Mouse (Mus musculus) midbrain, embryonic 16.5 days (tissue): ENCODE results near the gene Cacfd1. TPM values are rescaled to one million over a fixed set of nuclear protein-coding genes. Genes with fewer than 3 reads are reported as not detected.

ENCODE experiments used
- ATAC-seq: fragments of 200-750 bp; cut with Nextera tagmentation; 2 replicates; pipeline ENCODE4 v1.8.0; 2017; ENCODE audit warnings: moderate TSS enrichment
- H3K27ac ChIP-seq: fragments of 300-500 bp; sonication (generic); 2 replicates; pipeline ENCODE4 v1.5.1; 2014; ENCODE audit warnings: mild to moderate bottlenecking, low read length, mixed read lengths
- H3K27me3 ChIP-seq: fragments of 300-500 bp; sonication (generic); 2 replicates; pipeline ENCODE4 v1.6.1; 2014; ENCODE audit warnings: low read depth, low read length, mixed read lengths; ENCODE audit not compliant: control insufficient read depth, insufficient read depth
- H3K36me3 ChIP-seq: fragments of 300-500 bp; sonication (generic); 2 replicates; pipeline ENCODE4 v1.6.1; 2014; ENCODE audit warnings: mild to moderate bottlenecking, low read length, moderate library complexity, mixed read lengths; ENCODE audit not compliant: control insufficient read depth, insufficient read depth
- H3K4me1 ChIP-seq: fragments of 300-500 bp; sonication (generic); 2 replicates; pipeline ENCODE4 v1.6.1; 2014; ENCODE audit warnings: mild to moderate bottlenecking, low read length, mixed read lengths; ENCODE audit not compliant: control insufficient read depth, insufficient read depth
- H3K4me2 ChIP-seq: fragments of 300-500 bp; sonication (generic); 2 replicates; pipeline ENCODE4 v1.6.1; 2014; ENCODE audit warnings: mild to moderate bottlenecking, low read length, mixed read lengths
- H3K4me3 ChIP-seq: fragments of 300-500 bp; sonication (generic); 2 replicates; pipeline ENCODE4 v1.5.1; 2014; ENCODE audit warnings: low read depth, mild to moderate bottlenecking, low read length, moderate library complexity, mixed read lengths
- H3K9ac ChIP-seq: fragments of 300-500 bp; sonication (generic); 2 replicates; pipeline ENCODE4 v1.6.1; 2014; ENCODE audit warnings: low read depth, low read length, mixed read lengths
- H3K9me3 ChIP-seq: fragments of 300-500 bp; sonication (generic); replicated peaks from 2 replicates; pipeline ENCODE4 v1.6.1; 2014; ENCODE audit warnings: mild to moderate bottlenecking, low read length, mixed read lengths; ENCODE audit not compliant: control insufficient read depth, poor library complexity, severe bottlenecking
- WGBS: fragments of 180-500 bp; shearing (Covaris S2); extraction: QIAGEN DNeasy Blood & Tissue Kit; methylation state at CpG from one replicate; pipeline ENCODE4 v1.1.7; 2014; 5-methylcytosine and 5-hydroxymethylcytosine counted together
- polyA plus RNA-seq: library from polyadenylated mRNA; unstranded; fragments of >200 nt; fragmentation: Nextera tagmentation; extraction: Ambion mirVana; gene quantifications from 2 replicates; pipeline ENCODE4 v1.2.1, GENCODE M21; 2015

Cacfd1 gene
- polyA plus RNA-seq, 1 experiment from 2014 or later, result 103 TPM

DNA sequence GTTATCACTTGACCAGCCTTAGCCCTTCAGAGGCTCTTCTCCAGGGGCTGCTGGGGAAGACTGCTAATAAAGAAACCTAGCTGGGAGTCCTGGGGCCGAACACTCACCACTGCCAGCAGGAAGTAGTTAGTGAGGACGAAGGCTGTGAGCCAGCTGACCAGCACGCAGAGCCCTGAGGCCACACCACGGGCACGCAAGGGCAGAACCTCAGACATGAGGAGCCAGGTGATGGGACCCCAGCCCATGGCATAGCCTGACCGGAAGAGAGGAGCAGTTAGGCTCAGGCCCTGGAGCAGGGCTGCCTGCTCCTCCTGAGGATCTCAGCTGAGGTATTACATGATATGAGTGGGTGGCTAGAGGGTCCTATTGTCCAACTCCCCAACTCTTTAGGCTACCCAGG lies 12.9 kb downstream of the Cacfd1 start:
- Histone ChIP-seq H3K9me3 (no peaks in the 10 kb centered on the region), H3K9ac (no peak overlapping the region), H3K4me1 (peaks cover 2% of the 10 kb centered on the region; the same call in 1 of the 2 replicates), H3K27ac (no peak overlapping the region), H3K27me3 (no peaks in the 10 kb centered on the region), H3K4me3 (no peak overlapping the region), H3K4me2 (no peak overlapping the region), H3K36me3 (peaks cover 4% of the 10 kb centered on the region; the same call in 1 of the 2 replicates)
- no peak for ATAC-seq
- 88% methylated on average over 6 of the region's 6 CpGs for WGBS

DNA sequence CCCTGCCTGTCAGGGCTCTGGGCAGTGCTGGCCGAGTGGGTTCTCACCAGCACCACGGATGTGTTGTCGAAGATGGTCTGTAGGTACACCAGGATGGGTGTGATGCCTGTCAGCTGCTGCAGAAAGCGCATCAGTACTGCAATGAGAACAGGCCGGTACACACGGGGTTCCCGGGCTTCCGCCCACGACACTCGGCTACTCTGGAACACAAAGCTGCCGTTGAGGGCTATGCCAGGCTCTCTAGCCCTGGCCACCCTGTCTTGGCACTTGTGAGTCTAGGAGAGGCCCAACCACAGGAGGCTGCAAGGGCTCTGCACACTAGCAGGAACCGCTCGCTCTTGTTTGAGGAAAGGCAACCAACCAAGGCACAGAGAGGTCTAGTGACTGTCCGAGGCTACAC lies 14.4 kb downstream of the Cacfd1 start:
- H3K4me2 ChIP-seq, result no peak overlapping the region
- no peaks in the 10 kb centered on the region for H3K27me3 ChIP-seq
- H3K4me1 ChIP-seq, result peaks cover 7% of the 10 kb centered on the region
- no peak overlapping the region for H3K27ac ChIP-seq
- no peak overlapping the region for H3K9ac ChIP-seq
- H3K4me3 ChIP-seq, result no peak overlapping the region
- 92% methylated on average over 14 of the region's 14 CpGs for WGBS
- no peak for ATAC-seq
- H3K9me3 ChIP-seq, result no peaks in the 10 kb centered on the region
- H3K36me3 ChIP-seq, result no peaks in the 10 kb centered on the region

DNA sequence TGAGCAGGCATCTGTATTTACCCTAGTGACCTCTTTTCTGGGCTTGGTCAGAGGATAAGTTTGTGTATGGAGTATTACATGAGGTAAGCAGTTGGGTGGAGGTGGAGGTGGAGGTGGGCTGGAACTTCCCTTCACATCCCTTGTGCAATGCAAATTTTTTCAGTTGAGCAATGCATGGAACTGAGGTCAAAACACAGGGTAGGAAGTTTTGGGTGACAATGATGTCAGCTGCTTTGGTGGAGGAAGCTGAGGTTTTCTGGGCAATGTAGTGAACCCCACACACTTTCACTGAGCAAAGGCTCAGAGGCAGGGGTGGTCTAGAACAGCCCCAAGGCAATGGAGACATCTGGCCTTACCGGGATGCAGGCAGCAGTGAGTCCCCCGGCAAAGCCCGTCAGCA lies 15.8 kb downstream of the Cacfd1 start:
- Histone ChIP-seq H3K9me3 (no peaks in the 10 kb centered on the region), H3K27me3 (no peaks in the 10 kb centered on the region; the same call in 1 of the 2 replicates), H3K4me3 (no peak overlapping the region), H3K4me1 (peaks cover 7% of the 10 kb centered on the region), H3K36me3 (no peaks in the 10 kb centered on the region), H3K4me2 (no peak overlapping the region), H3K9ac (no peak overlapping the region), H3K27ac (no peak overlapping the region)
- no peak for ATAC-seq
- 85% methylated on average over 3 of the region's 3 CpGs for WGBS

DNA sequence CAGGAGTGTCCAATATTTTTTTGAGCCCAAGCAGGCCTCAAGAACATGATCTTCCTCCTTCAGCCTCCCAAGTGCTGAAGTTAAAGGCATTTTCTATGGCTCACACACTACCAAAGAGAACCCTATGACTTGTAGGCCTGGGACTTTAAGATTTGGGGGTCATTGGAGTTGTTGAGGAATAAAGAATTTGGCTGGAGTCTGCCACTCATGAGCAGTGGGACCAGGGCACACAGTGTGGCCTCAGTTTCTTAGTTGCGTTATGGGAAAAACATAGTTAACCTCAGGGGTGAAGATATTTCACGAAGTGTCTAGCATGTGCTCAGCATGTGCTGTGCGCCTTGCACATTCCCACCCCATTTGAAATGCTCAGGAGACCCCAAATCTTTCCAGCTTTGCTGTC lies 16.6 kb downstream of the Cacfd1 start:
- H3K4me2 ChIP-seq, result peak overlapping the region; percentile 81; the same call in 1 of the 2 replicates
- H3K27me3 ChIP-seq, result no peaks in the 10 kb centered on the region; the same call in 1 of the 2 replicates
- no peaks in the 10 kb centered on the region for H3K36me3 ChIP-seq
- no peak for ATAC-seq
- H3K9me3 ChIP-seq, result no peaks in the 10 kb centered on the region
- no peak overlapping the region for H3K9ac ChIP-seq
- 97% methylated on average over 3 of the region's 3 CpGs for WGBS
- H3K27ac ChIP-seq, result no peak overlapping the region
- H3K4me1 ChIP-seq, result peaks cover 7% of the 10 kb centered on the region
- no peak overlapping the region for H3K4me3 ChIP-seq

DNA sequence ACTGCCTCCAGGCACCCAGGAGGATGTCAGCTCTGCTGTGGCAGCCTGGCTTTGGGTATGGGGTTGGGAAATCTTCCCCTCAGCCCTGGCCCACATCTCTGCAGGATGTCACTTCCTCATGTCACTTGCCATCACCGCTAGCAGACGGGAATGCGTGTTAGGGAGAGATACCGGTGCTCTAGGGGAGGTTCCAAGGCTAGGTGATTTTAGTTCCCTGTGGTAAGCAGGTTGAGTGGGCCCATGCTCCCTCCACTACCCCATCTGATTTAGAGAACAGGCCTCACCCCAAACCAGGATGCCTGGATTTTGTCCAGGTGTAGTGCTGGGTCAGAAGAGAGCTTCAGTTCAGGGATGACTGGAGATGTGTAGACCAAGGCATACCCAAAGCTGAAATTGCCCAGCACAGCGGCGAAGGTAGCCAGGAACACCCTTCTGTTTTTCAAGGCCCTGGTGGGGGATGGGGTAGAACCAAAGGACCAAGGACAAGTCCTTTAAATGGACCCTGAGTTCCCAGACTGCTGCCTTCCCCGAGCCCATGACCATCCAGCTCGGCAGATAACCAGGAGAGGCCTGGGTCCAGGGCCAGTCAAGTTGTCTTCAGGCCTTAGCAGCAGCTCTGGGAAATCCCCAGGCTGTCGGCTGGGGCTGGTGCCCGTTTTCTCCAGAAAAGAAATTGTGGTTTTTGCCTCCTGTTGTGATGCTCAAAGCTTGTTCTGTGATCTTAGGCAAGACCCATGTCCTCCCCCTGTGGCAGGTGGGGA lies 17.3 kb downstream of the Cacfd1 start:
- H3K27me3 ChIP-seq, result no peaks in the 10 kb centered on the region; the same call in 1 of the 2 replicates
- no peaks in the 10 kb centered on the region for H3K36me3 ChIP-seq
- 67% methylated on average over 10 of the region's 10 CpGs for WGBS
- peak overlapping the region; percentile 76 for H3K9ac ChIP-seq
- no peaks in the 10 kb centered on the region for H3K9me3 ChIP-seq
- H3K4me3 ChIP-seq, result peak overlapping the region; percentile 51
- H3K4me1 ChIP-seq, result peaks cover 7% of the 10 kb centered on the region
- H3K27ac ChIP-seq, result peak overlapping the region; percentile 73; the same call in 1 of the 2 replicates
- ATAC-seq, result no peak
- H3K4me2 ChIP-seq, result peak overlapping the region; percentile 81

DNA sequence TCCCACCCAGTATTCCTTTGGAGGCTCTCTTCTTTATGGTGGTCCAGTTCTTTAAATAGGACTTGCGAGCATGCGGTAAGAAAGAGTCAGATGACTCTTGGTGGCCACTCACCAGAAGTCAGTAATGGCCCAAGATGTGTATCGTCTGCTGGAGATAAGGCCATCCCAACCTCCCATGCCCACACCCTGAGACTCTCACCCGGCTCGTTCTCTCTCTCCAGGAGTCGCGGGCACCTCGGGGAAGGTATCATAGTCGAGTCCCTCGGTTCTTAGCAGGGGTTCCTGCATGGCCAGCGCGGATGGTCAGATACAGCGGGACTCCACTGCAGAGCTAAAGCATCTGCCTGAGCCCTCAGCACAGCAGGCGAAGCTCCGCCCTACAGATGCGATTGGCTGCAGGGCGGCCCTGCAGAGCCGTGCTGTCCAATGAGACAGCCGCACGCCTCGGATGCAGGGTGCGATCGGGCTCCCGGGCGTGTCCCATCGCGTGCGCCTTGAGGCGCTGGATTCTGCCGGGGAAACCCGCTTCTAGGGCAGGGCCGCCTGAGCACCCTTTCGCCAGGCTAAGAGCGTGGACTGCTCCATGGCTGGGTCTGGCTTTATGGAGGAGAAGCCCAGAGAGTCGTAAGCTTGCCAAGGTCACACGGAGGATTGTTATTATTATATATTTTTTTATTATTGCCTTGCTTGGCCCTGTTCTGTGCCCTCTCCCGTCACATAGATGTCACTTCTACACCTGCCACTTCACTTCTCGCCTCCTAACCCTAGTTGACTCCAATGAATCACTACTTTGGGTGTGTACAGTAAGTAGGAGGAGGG lies 18.1 kb downstream of the Cacfd1 start, which contains the start of gene Slc2a6:
TSS of gene Slc2a6 (minus strand) at position 381 of the 819 bp plus-strand sequence.
- peak within 1 kb of the TSS; percentile 73 for H3K27ac ChIP-seq
- no peaks in the 10 kb centered on the region; the same call in 1 of the 2 replicates for H3K27me3 ChIP-seq
- H3K4me2 ChIP-seq, result peak within 1 kb of the TSS; percentile 81
- no peaks in the 10 kb centered on the region for H3K9me3 ChIP-seq
- no peaks in the 10 kb centered on the region for H3K36me3 ChIP-seq
- ATAC-seq, result peak; percentile 99
- H3K4me3 ChIP-seq, result peak within 1 kb of the TSS; percentile 51
- peak within 1 kb of the TSS; percentile 76 for H3K9ac ChIP-seq
- 3% methylated on average over 38 of the region's 38 CpGs for WGBS
- H3K4me1 ChIP-seq, result peaks cover 7% of the 10 kb centered on the region

DNA sequence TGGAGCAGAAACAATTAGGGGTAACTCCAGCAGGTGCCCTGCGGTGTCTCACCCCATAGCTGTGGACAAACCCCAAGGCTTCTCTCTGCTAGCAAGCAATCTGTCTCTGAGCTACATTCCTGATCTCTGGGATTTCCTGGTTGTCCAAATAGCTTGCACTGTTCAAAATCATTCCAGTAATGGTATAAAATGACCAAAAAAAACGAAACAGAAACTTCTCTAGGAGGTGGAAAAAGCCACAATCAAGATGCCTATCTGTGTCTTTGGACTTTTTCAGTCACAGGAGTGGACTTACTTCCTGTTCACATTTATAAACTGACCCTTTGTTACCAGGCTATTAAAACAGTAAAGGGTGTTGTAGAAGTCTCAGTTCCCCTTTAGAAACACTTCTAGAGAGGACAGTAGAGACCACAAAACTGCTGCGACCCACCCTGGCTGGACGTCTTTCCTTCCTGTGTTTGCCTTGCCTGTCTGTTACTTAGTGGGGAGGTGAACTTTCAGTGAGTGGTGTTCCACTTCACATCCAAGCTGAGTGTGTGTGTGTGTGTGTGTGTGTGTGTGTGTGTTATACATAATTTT lies 18.8 kb downstream of the Cacfd1 start:
- Histone ChIP-seq H3K4me1 (peaks cover 7% of the 10 kb centered on the region), H3K27me3 (no peaks in the 10 kb centered on the region; the same call in 1 of the 2 replicates), H3K9ac (peak overlapping the region; percentile 76), H3K36me3 (no peaks in the 10 kb centered on the region), H3K27ac (peak overlapping the region; percentile 73), H3K9me3 (no peaks in the 10 kb centered on the region), H3K4me3 (peak overlapping the region; percentile 51), H3K4me2 (peak overlapping the region; percentile 81)
- WGBS, result 77% methylated on average over 4 of the region's 4 CpGs
- no peak; the same call in 1 of the 2 replicates for ATAC-seq

DNA sequence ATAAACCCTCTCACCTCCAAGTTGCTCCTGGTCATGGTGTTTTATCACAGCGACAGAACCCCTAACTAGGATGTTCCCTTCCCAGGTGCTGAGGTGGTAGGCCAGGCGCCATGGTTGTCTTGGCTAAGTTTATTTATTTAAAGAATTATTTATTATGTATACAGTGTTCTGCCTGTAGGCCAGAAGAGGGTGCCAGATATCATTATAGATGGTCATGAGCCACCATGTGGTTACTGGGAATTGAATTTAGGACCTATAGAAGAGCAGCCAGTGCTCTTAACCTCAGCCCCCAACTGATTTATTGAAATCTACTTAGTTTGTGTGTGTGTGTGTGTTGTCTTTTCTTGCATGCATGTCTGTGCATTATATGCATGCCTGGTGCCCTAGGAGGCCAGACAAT lies 22.6 kb downstream of the Cacfd1 start:
- H3K4me2 ChIP-seq, result no peak overlapping the region
- no peak overlapping the region for H3K4me3 ChIP-seq
- H3K9me3 ChIP-seq, result no peaks in the 10 kb centered on the region
- peaks cover 5% of the 10 kb centered on the region for H3K4me1 ChIP-seq
- H3K27me3 ChIP-seq, result no peaks in the 10 kb centered on the region; the same call in 1 of the 2 replicates
- no peak overlapping the region for H3K9ac ChIP-seq
- H3K36me3 ChIP-seq, result no peaks in the 10 kb centered on the region
- whole genome bisulfite sequencing, result 84% methylated on average over 2 of the region's 2 CpGs
- no peak for ATAC-seq
- no peak overlapping the region for H3K27ac ChIP-seq
